Mouse (Mus musculus): ENCODE measurements at regions not wholly inside any gene's neighbourhood (a gene's known extent, or its start where the extent isn't known, plus 50 kb on each side); places are given as distances from the start of the nearest gene placed in this dataset.
A peak's percentile ranks its signal among the peaks of the same experiment; 100 is the strongest.
"Not testable (repeated sequence)": the region's sequence is repeated elsewhere in the genome, so short reads cannot be mapped to it uniquely, and the experiment has no call there.

- Histone ChIP-seq H3K9ac (no peak overlapping the region), H3K27me3 (replicated peaks) (no peaks in the 10 kb centered on the region), H3K4me1 (replicated peaks) (no peaks in the 10 kb centered on the region), H3K4me3 (replicated peaks) (no peak overlapping the region), H3K4me2 (replicated peaks) (no peak overlapping the region), H3K9me3 (no peaks in the 10 kb centered on the region), H3K27ac (no peak overlapping the region), H3K36me3 (no peaks in the 10 kb centered on the region)
- 17% methylated on average over 3 of the region's 3 CpGs for WGBS
- peak; percentile 53; the same call in 1 of the 2 replicates for ATAC-seq
Measured at GRCm38 (mm10) chr13:35581616-35582015, 78.0 kb upstream of the Cdyl start.

- Histone ChIP-seq H3K4me3 (replicated peaks) (no peak overlapping the region), H3K9me3 (no peaks in the 10 kb centered on the region), H3K36me3 (no peaks in the 10 kb centered on the region), H3K4me2 (replicated peaks) (no peak overlapping the region), H3K9ac (no peak overlapping the region), H3K27me3 (replicated peaks) (no peaks in the 10 kb centered on the region), H3K4me1 (replicated peaks) (no peaks in the 10 kb centered on the region), H3K27ac (no peak overlapping the region)
- no peak for ATAC-seq
- WGBS, result 90% methylated on average over 5 of the region's 5 CpGs
Measured at GRCm38 (mm10) chr13:35598003-35598402, 61.6 kb upstream of the Cdyl start.

GRCm38 (mm10) chr13:35601560-35602135 lies 58.0 kb upstream of the Cdyl start:
- no peak for ATAC-seq
- H3K36me3 ChIP-seq, result no peaks in the 10 kb centered on the region
- 76% methylated on average over 2 of the region's 2 CpGs for WGBS

GRCm38 (mm10) chr13:35603080-35603479 lies 56.6 kb upstream of the Cdyl start:
- WGBS, result 95% methylated on average over 5 of the region's 5 CpGs
- ATAC-seq, result no peak
- Histone ChIP-seq H3K27ac (no peak overlapping the region), H3K4me2 (replicated peaks) (no peak overlapping the region), H3K27me3 (replicated peaks) (no peaks in the 10 kb centered on the region), H3K4me1 (replicated peaks) (no peaks in the 10 kb centered on the region), H3K9me3 (no peaks in the 10 kb centered on the region), H3K9ac (no peak overlapping the region), H3K4me3 (replicated peaks) (no peak overlapping the region), H3K36me3 (no peaks in the 10 kb centered on the region)

More at GRCm38 (mm10) chr13:35601560-35602135, 58.0 kb upstream of the Cdyl start:
- H3K4me3 ChIP-seq (replicated peaks), result no peak overlapping the region
- no peak overlapping the region for H3K4me2 ChIP-seq (replicated peaks)
- no peaks in the 10 kb centered on the region for H3K27me3 ChIP-seq (replicated peaks)
- no peaks in the 10 kb centered on the region for H3K4me1 ChIP-seq (replicated peaks)
- H3K27ac ChIP-seq, result no peak overlapping the region
- no peaks in the 10 kb centered on the region for H3K9me3 ChIP-seq
- no peak overlapping the region for H3K9ac ChIP-seq

- H3K27ac ChIP-seq, result 0 out of 2 replicates have a peak overlapping the region, but pooled peaks have one; percentile 36
- H3K4me3 ChIP-seq (replicated peaks), result no peak overlapping the region
- H3K36me3 ChIP-seq, result no peaks in the 10 kb centered on the region
- no peak overlapping the region for H3K4me2 ChIP-seq (replicated peaks)
- 43% methylated on average over 1 of the region's 1 CpGs for WGBS
- H3K27me3 ChIP-seq (replicated peaks), result no peaks in the 10 kb centered on the region
- H3K9me3 ChIP-seq, result no peaks in the 10 kb centered on the region
- peak; percentile 92 for ATAC-seq
- no peak overlapping the region for H3K9ac ChIP-seq
- no peaks in the 10 kb centered on the region for H3K4me1 ChIP-seq (replicated peaks)
Measured at GRCm38 (mm10) chr13:35604061-35604460, 55.6 kb upstream of the Cdyl start.

- Histone ChIP-seq H3K9me3 (no peaks in the 10 kb centered on the region), H3K4me1 (replicated peaks) (no peaks in the 10 kb centered on the region), H3K9ac (no peak overlapping the region), H3K36me3 (no peaks in the 10 kb centered on the region), H3K27ac (no peak overlapping the region), H3K4me2 (replicated peaks) (no peak overlapping the region), H3K4me3 (replicated peaks) (no peak overlapping the region), H3K27me3 (replicated peaks) (no peaks in the 10 kb centered on the region)
- WGBS, result 89% methylated on average over 3 of the region's 3 CpGs
- ATAC-seq, result no peak
Measured at GRCm38 (mm10) chr13:35604765-35605164, 54.9 kb upstream of the Cdyl start.

- H3K4me3 ChIP-seq (replicated peaks); H3K9me3 ChIP-seq; H3K4me1 ChIP-seq (replicated peaks); ATAC-seq; H3K27me3 ChIP-seq (replicated peaks); H3K9ac ChIP-seq; H3K27ac ChIP-seq; H3K36me3 ChIP-seq; H3K4me2 ChIP-seq (replicated peaks): not testable (repeated sequence)
- WGBS, result 82% methylated on average over 5 of the region's 5 CpGs
Measured at GRCm38 (mm10) chr13:35606857-35607561, 52.6 kb upstream of the Cdyl start.

GRCm38 (mm10) chr13:35607710-35608109 lies 51.9 kb upstream of the Cdyl start:
- Histone ChIP-seq H3K9me3 (no peaks in the 10 kb centered on the region), H3K27me3 (replicated peaks) (no peaks in the 10 kb centered on the region), H3K4me3 (replicated peaks) (no peak overlapping the region), H3K4me1 (replicated peaks) (no peaks in the 10 kb centered on the region), H3K36me3 (no peaks in the 10 kb centered on the region), H3K9ac (no peak overlapping the region), H3K27ac (no peak overlapping the region), H3K4me2 (replicated peaks) (no peak overlapping the region)
- 89% methylated on average over 2 of the region's 2 CpGs for WGBS
- no peak for ATAC-seq

All from intestine, embryonic 15.5 days (tissue).